Mouse (Mus musculus): ENCODE data around the gene Rccd1. TPM values are rescaled to one million over a fixed set of nuclear protein-coding genes. Genes with fewer than 3 reads are reported as not detected.

Rccd1 gene
- polyA plus RNA-seq, 1 experiment from 2014 or later: 15.1 TPM

- WGBS: 59% methylated on average over 5 of the region's 5 CpGs
- Histone ChIP-seq H3K27me3 (ENCODE audit: control insufficient read depth, insufficient read depth, low read length) (no peaks in the 10 kb centered on the region), H3K4me3 (ENCODE audit: low read depth, low read length) (peak overlapping the region; percentile 80), H3K4me1 (ENCODE audit: control insufficient read depth, insufficient read depth, low read length) (peaks cover 12% of the 10 kb centered on the region; the same call in 1 of the 2 replicates), H3K9me3 (ENCODE audit: control insufficient read depth, low read depth, low read length) (no peaks in the 10 kb centered on the region), H3K4me2 (replicated peaks; ENCODE audit: low read depth, low read length) (peak overlapping the region; percentile 78), H3K9ac (replicated peaks; ENCODE audit: low read depth, low read length) (no peak overlapping the region), H3K27ac (ENCODE audit: low read length) (peak overlapping the region; percentile 75; the same call in 1 of the 2 replicates), H3K36me3 (ENCODE audit: control insufficient read depth, insufficient read depth, low read length) (peaks cover 28% of the 10 kb centered on the region)
- ATAC-seq (ENCODE audit: insufficient number of reproducible peaks, insufficient read depth, low FRiP score, low read depth): no peak
Observed at GRCm38 (mm10) chr7:80369461-80369860, 45.2 kb upstream of the Rccd1 start.

GRCm38 (mm10) chr7:80368635-80369421 lies 44.6 kb upstream of the Rccd1 start:
- Histone ChIP-seq H3K9me3 (ENCODE audit: control insufficient read depth, low read depth, low read length) (no peaks in the 10 kb centered on the region), H3K36me3 (ENCODE audit: control insufficient read depth, insufficient read depth, low read length) (peaks cover 32% of the 10 kb centered on the region), H3K9ac (replicated peaks; ENCODE audit: low read depth, low read length) (no peak overlapping the region), H3K27me3 (ENCODE audit: control insufficient read depth, insufficient read depth, low read length) (no peaks in the 10 kb centered on the region), H3K4me1 (ENCODE audit: control insufficient read depth, insufficient read depth, low read length) (peaks cover 12% of the 10 kb centered on the region; the same call in 1 of the 2 replicates), H3K4me2 (replicated peaks; ENCODE audit: low read depth, low read length) (no peak overlapping the region), H3K27ac (ENCODE audit: low read length) (no peak overlapping the region; the same call in 1 of the 2 replicates), H3K4me3 (ENCODE audit: low read depth, low read length) (0 out of 2 replicates have a peak overlapping the region, but pooled peaks have one; percentile 80)
- ATAC-seq (ENCODE audit: insufficient number of reproducible peaks, insufficient read depth, low FRiP score, low read depth): no peak
- WGBS: 69% methylated on average over 20 of the region's 20 CpGs

GRCm38 (mm10) chr7:80368009-80368408 lies 43.8 kb upstream of the Rccd1 start:
- no peak overlapping the region for H3K4me2 ChIP-seq (replicated peaks; ENCODE audit: low read depth, low read length)
- WGBS: 84% methylated on average over 9 of the region's 9 CpGs
- no peak overlapping the region for H3K9ac ChIP-seq (replicated peaks; ENCODE audit: low read depth, low read length)
- no peaks in the 10 kb centered on the region for H3K9me3 ChIP-seq (ENCODE audit: control insufficient read depth, low read depth, low read length)
- H3K4me1 ChIP-seq (ENCODE audit: control insufficient read depth, insufficient read depth, low read length): peaks cover 12% of the 10 kb centered on the region; the same call in 1 of the 2 replicates
- no peak overlapping the region for H3K4me3 ChIP-seq (ENCODE audit: low read depth, low read length)
- ATAC-seq (ENCODE audit: insufficient number of reproducible peaks, insufficient read depth, low FRiP score, low read depth): no peak
- no peak overlapping the region for H3K27ac ChIP-seq (ENCODE audit: low read length)
- no peaks in the 10 kb centered on the region for H3K27me3 ChIP-seq (ENCODE audit: control insufficient read depth, insufficient read depth, low read length)
- peaks cover 40% of the 10 kb centered on the region for H3K36me3 ChIP-seq (ENCODE audit: control insufficient read depth, insufficient read depth, low read length)

- no peak for ATAC-seq (ENCODE audit: insufficient number of reproducible peaks, insufficient read depth, low FRiP score, low read depth)
- Histone ChIP-seq H3K4me3 (ENCODE audit: low read depth, low read length) (no peak overlapping the region), H3K27ac (ENCODE audit: low read length) (no peak overlapping the region), H3K4me2 (replicated peaks; ENCODE audit: low read depth, low read length) (no peak overlapping the region), H3K9ac (replicated peaks; ENCODE audit: low read depth, low read length) (no peak overlapping the region), H3K27me3 (ENCODE audit: control insufficient read depth, insufficient read depth, low read length) (no peaks in the 10 kb centered on the region), H3K9me3 (ENCODE audit: control insufficient read depth, low read depth, low read length) (no peaks in the 10 kb centered on the region), H3K36me3 (ENCODE audit: control insufficient read depth, insufficient read depth, low read length) (peaks cover 48% of the 10 kb centered on the region), H3K4me1 (ENCODE audit: control insufficient read depth, insufficient read depth, low read length) (peaks cover 12% of the 10 kb centered on the region; the same call in 1 of the 2 replicates)
- WGBS: 98% methylated on average over 7 of the region's 7 CpGs
Observed at GRCm38 (mm10) chr7:80367232-80367631, 43.0 kb upstream of the Rccd1 start.

- Histone ChIP-seq H3K27me3 (ENCODE audit: control insufficient read depth, insufficient read depth, low read length) (no peaks in the 10 kb centered on the region), H3K4me2 (replicated peaks; ENCODE audit: low read depth, low read length) (no peak overlapping the region), H3K9ac (replicated peaks; ENCODE audit: low read depth, low read length) (no peak overlapping the region), H3K4me3 (ENCODE audit: low read depth, low read length) (no peak overlapping the region), H3K27ac (ENCODE audit: low read length) (no peak overlapping the region), H3K36me3 (ENCODE audit: control insufficient read depth, insufficient read depth, low read length) (peaks cover 59% of the 10 kb centered on the region), H3K9me3 (ENCODE audit: control insufficient read depth, low read depth, low read length) (no peaks in the 10 kb centered on the region), H3K4me1 (ENCODE audit: control insufficient read depth, insufficient read depth, low read length) (peaks cover 12% of the 10 kb centered on the region; the same call in 1 of the 2 replicates)
- ATAC-seq (ENCODE audit: insufficient number of reproducible peaks, insufficient read depth, low FRiP score, low read depth): no peak
- WGBS: 74% methylated on average over 2 of the region's 2 CpGs
Observed at GRCm38 (mm10) chr7:80365759-80366158, 41.5 kb upstream of the Rccd1 start.

GRCm38 (mm10) chr7:80360435-80360834 lies 36.2 kb upstream of the Rccd1 start:
- WGBS: 61% methylated on average over 3 of the region's 3 CpGs
- H3K4me2 ChIP-seq (replicated peaks; ENCODE audit: low read depth, low read length): no peak overlapping the region
- H3K9ac ChIP-seq (replicated peaks; ENCODE audit: low read depth, low read length): no peak overlapping the region
- H3K27ac ChIP-seq (ENCODE audit: low read length): no peak overlapping the region
- no peak overlapping the region for H3K4me3 ChIP-seq (ENCODE audit: low read depth, low read length)
- ATAC-seq (ENCODE audit: insufficient number of reproducible peaks, insufficient read depth, low FRiP score, low read depth): no peak
- H3K36me3 ChIP-seq (ENCODE audit: control insufficient read depth, insufficient read depth, low read length): peaks cover 55% of the 10 kb centered on the region
- H3K27me3 ChIP-seq (ENCODE audit: control insufficient read depth, insufficient read depth, low read length): no peaks in the 10 kb centered on the region
- no peaks in the 10 kb centered on the region for H3K9me3 ChIP-seq (ENCODE audit: control insufficient read depth, low read depth, low read length)
- no peaks in the 10 kb centered on the region for H3K4me1 ChIP-seq (ENCODE audit: control insufficient read depth, insufficient read depth, low read length)

GRCm38 (mm10) chr7:80358039-80358438 lies 33.8 kb upstream of the Rccd1 start:
- Histone ChIP-seq H3K27me3 (ENCODE audit: control insufficient read depth, insufficient read depth, low read length) (no peaks in the 10 kb centered on the region), H3K4me2 (replicated peaks; ENCODE audit: low read depth, low read length) (no peak overlapping the region), H3K4me3 (ENCODE audit: low read depth, low read length) (no peak overlapping the region), H3K9me3 (ENCODE audit: control insufficient read depth, low read depth, low read length) (no peaks in the 10 kb centered on the region), H3K36me3 (ENCODE audit: control insufficient read depth, insufficient read depth, low read length) (peaks cover 50% of the 10 kb centered on the region), H3K27ac (ENCODE audit: low read length) (no peak overlapping the region), H3K9ac (replicated peaks; ENCODE audit: low read depth, low read length) (no peak overlapping the region), H3K4me1 (ENCODE audit: control insufficient read depth, insufficient read depth, low read length) (no peaks in the 10 kb centered on the region)
- 81% methylated on average over 4 of the region's 4 CpGs for WGBS
- ATAC-seq (ENCODE audit: insufficient number of reproducible peaks, insufficient read depth, low FRiP score, low read depth): no peak

GRCm38 (mm10) chr7:80357156-80357555 lies 32.9 kb upstream of the Rccd1 start:
- no peak overlapping the region for H3K27ac ChIP-seq (ENCODE audit: low read length)
- H3K4me3 ChIP-seq (ENCODE audit: low read depth, low read length): no peak overlapping the region
- H3K4me1 ChIP-seq (ENCODE audit: control insufficient read depth, insufficient read depth, low read length): no peaks in the 10 kb centered on the region
- H3K9ac ChIP-seq (replicated peaks; ENCODE audit: low read depth, low read length): no peak overlapping the region
- H3K36me3 ChIP-seq (ENCODE audit: control insufficient read depth, insufficient read depth, low read length): peaks cover 46% of the 10 kb centered on the region
- H3K4me2 ChIP-seq (replicated peaks; ENCODE audit: low read depth, low read length): no peak overlapping the region
- H3K27me3 ChIP-seq (ENCODE audit: control insufficient read depth, insufficient read depth, low read length): no peaks in the 10 kb centered on the region
- H3K9me3 ChIP-seq (ENCODE audit: control insufficient read depth, low read depth, low read length): no peaks in the 10 kb centered on the region
- ATAC-seq (ENCODE audit: insufficient number of reproducible peaks, insufficient read depth, low FRiP score, low read depth): 0 out of 2 replicates have a peak, but pooled peaks have one; percentile 21
- WGBS: 67% methylated on average over 8 of the region's 8 CpGs
